Mouse (Mus musculus) small intestine, adult 10 weeks (tissue): Measurements from ENCODE around the gene Dusp21. TPM values are rescaled to one million over a fixed set of nuclear protein-coding genes. Genes with fewer than 3 reads are reported as not detected.

Experiments
- polyA plus RNA-seq: library from polyadenylated mRNA; stranded (reverse); fragments of 350-450 nt; fragmentation: Illumina TruSeq; extraction: RNeasy Lipid Tissue Mini Kit (QIAGEN cat#74804); gene quantifications from one replicate; pipeline ENCODE4 v1.2.3, GENCODE M21; 2014; ENCODE audit warnings: low replicate concordance

Gene Dusp21
- polyA plus RNA-seq = not detected

GRCm38 (mm10) chrX:18145557-18145956 is at the start of gene Dusp21:
Gene Dusp21 (plus strand): TSS chrX:18145857.

GRCm38 (mm10) chrX:18162192-18162857 is 16.7 kb downstream of the Dusp21 start, which contains the start of gene Kdm6a:
Gene Kdm6a (plus strand): TSS chrX:18162575.

Other genes with a start within 250 kb of the Dusp21 start
- gene Kdm6a, start 16.7 kb downstream of the Dusp21 start, polyA plus RNA-seq = 102 TPM